ENCODE assay signal across 27 mouse cellular contexts in the genomic region with DNA sequence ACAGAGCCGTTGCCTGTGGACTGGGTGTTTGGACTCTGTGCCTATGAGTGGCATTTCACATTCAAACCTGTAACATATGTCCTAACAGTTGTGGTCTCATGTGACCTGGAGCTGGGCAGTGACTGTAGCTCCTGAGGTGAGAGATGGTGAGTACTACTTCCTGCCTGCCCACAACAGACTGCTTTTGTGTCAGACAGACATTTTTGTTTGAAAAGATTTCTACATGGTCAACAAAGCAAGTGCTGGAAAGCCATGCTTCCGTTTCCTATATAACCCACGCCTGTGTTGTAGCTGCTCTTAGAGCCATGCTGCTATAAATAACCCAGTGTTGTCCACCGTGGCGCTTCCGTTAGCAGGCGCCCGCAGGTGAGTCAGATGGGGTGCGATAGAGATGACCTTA. TPM values are rescaled to one million over a fixed set of nuclear protein-coding genes. Genes with fewer than 3 reads are reported as not detected.
DNase-seq lines count a peak whose midpoint lies in the region; ATAC-seq and TF ChIP-seq lines count a peak whose summit lies in the region.
"Had no signal": no experiment of that assay in that cellular context is flagged by ENCODE, and none has a peak within 500 bp of the region (broad histone marks: within the 10 kb centered on the region; RNA-seq: fewer than 3 reads in every experiment).

No protein-coding gene starts in this region.

- no peak overlapping the region for H3K4me2 ChIP-seq in heart, embryonic 13.5 days
- H3K4me2 ChIP-seq in midbrain, embryonic 11.5 days, result no peak overlapping the region
- H3K4me2 ChIP-seq in midbrain, embryonic 15.5 days, result no peak overlapping the region
- H3K4me2 ChIP-seq in intestine, postnatal 0 days (replicated peaks; ENCODE audit: low read depth), result no peak overlapping the region
- H3K4me2 ChIP-seq in stomach, postnatal 0 days (replicated peaks; ENCODE audit: low read depth), result no peak overlapping the region
- H3K4me2 ChIP-seq: embryonic facial prominence, embryonic 12.5 days; embryonic facial prominence, embryonic 15.5 days; hindbrain, embryonic 13.5 days had no signal

- no peaks in the 10 kb centered on the region for H3K27me3 ChIP-seq in heart, embryonic 13.5 days (replicated peaks)
- no peaks in the 10 kb centered on the region for H3K27me3 ChIP-seq in midbrain, embryonic 11.5 days (ENCODE audit: control insufficient read depth, insufficient read depth, low read length)
- H3K27me3 ChIP-seq in midbrain, embryonic 15.5 days (replicated peaks), result no peaks in the 10 kb centered on the region
- H3K27me3 ChIP-seq in intestine, postnatal 0 days (replicated peaks; ENCODE audit: control insufficient read depth, insufficient read depth, low read length), result no peaks in the 10 kb centered on the region
- H3K27me3 ChIP-seq in stomach, postnatal 0 days (ENCODE audit: control insufficient read depth, insufficient read depth, low read length), result no peaks in the 10 kb centered on the region
- H3K27me3 ChIP-seq: embryonic facial prominence, embryonic 12.5 days; embryonic facial prominence, embryonic 15.5 days; hindbrain, embryonic 13.5 days had no signal

- no peak overlapping the region for H3K4me3 ChIP-seq in heart, embryonic 13.5 days
- no peak overlapping the region for H3K4me3 ChIP-seq in midbrain, embryonic 11.5 days (ENCODE audit: low read depth, low read length)
- no peak overlapping the region for H3K4me3 ChIP-seq in midbrain, embryonic 15.5 days
- no peak overlapping the region for H3K4me3 ChIP-seq in intestine, postnatal 0 days (ENCODE audit: low read depth, low read length)
- H3K4me3 ChIP-seq in stomach, postnatal 0 days (ENCODE audit: low read depth, low read length), result no peak overlapping the region
- H3K4me3 ChIP-seq: embryonic facial prominence, embryonic 12.5 days; embryonic facial prominence, embryonic 15.5 days; gastrocnemius, adult 2 months; heart, adult 2 months; hindbrain, embryonic 10.5 days; hindbrain, embryonic 13.5 days had no signal

- no peak for ATAC-seq in heart, embryonic 13.5 days (ENCODE audit: extremely low read depth, insufficient number of reproducible peaks, low FRiP score, low TSS enrichment)
- no peak for ATAC-seq in midbrain, embryonic 11.5 days (ENCODE audit: low FRiP score)
- ATAC-seq in midbrain, embryonic 15.5 days (replicated peaks), result no peak
- ATAC-seq in intestine, postnatal 0 days, result no peak
- ATAC-seq in stomach, postnatal 0 days (ENCODE audit: low FRiP score, low TSS enrichment), result peak; percentile 28; the same call in 1 of the 2 replicates
- ATAC-seq: activated CD4-positive, CD25-positive, alpha-beta regulatory T cell, adult 4 months; CD4-positive, CD25-positive, alpha-beta regulatory T cell, adult 4 months; forebrain, embryonic 14.5 days; forebrain, postnatal 0 days; hindbrain, embryonic 16.5 days had no signal

- H3K27ac ChIP-seq in heart, embryonic 13.5 days (replicated peaks), result peak overlapping the region; percentile 13
- H3K27ac ChIP-seq in midbrain, embryonic 11.5 days (ENCODE audit: low read depth, low read length), result no peak overlapping the region
- H3K27ac ChIP-seq in midbrain, embryonic 15.5 days, result no peak overlapping the region
- 0 out of 2 replicates have a peak overlapping the region, but pooled peaks have one; percentile 31 for H3K27ac ChIP-seq in intestine, postnatal 0 days (ENCODE audit: low read depth, low read length)
- no peak overlapping the region for H3K27ac ChIP-seq in stomach, postnatal 0 days (replicated peaks)
- H3K27ac ChIP-seq: embryonic facial prominence, embryonic 12.5 days; embryonic facial prominence, embryonic 15.5 days; gastrocnemius, adult 2 months; heart, adult 2 months; hindbrain, embryonic 10.5 days; hindbrain, embryonic 13.5 days had no signal

- TF ChIP-seq CTCF in intestine, postnatal 0 days (IDR thresholded peaks at IDR 0.05; ENCODE audit: low read depth), result no peak
- no peak for TF ChIP-seq CTCF in stomach, postnatal 0 days (IDR thresholded peaks at IDR 0.05; ENCODE audit: low read depth)

- 0 out of 2 replicates have a peak overlapping the region, but pooled peaks have one; percentile 8 for H3K9ac ChIP-seq in heart, embryonic 13.5 days
- H3K9ac ChIP-seq in midbrain, embryonic 11.5 days (ENCODE audit: low read length), result no peak overlapping the region
- H3K9ac ChIP-seq in midbrain, embryonic 15.5 days, result no peak overlapping the region
- H3K9ac ChIP-seq in intestine, postnatal 0 days (ENCODE audit: low read depth, low read length), result no peak overlapping the region
- H3K9ac ChIP-seq in stomach, postnatal 0 days (ENCODE audit: low read length), result no peak overlapping the region
- H3K9ac ChIP-seq: embryonic facial prominence, embryonic 12.5 days; embryonic facial prominence, embryonic 15.5 days; forebrain, postnatal 0 days; hindbrain, embryonic 13.5 days had no signal

- H3K4me1 ChIP-seq in heart, embryonic 13.5 days, result peaks cover 9% of the 10 kb centered on the region
- no peaks in the 10 kb centered on the region for H3K4me1 ChIP-seq in midbrain, embryonic 11.5 days (ENCODE audit: control insufficient read depth, insufficient read depth, low read length)
- H3K4me1 ChIP-seq in midbrain, embryonic 15.5 days, result no peaks in the 10 kb centered on the region
- H3K4me1 ChIP-seq in intestine, postnatal 0 days (replicated peaks; ENCODE audit: control insufficient read depth, insufficient read depth, low read length), result 0 out of 2 replicates have a peak, but pooled peaks cover 3% of the 10 kb centered on the region
- H3K4me1 ChIP-seq in stomach, postnatal 0 days (replicated peaks; ENCODE audit: control insufficient read depth, insufficient read depth), result no peaks in the 10 kb centered on the region
- H3K4me1 ChIP-seq: embryonic facial prominence, embryonic 12.5 days; embryonic facial prominence, embryonic 15.5 days; hindbrain, embryonic 10.5 days; hindbrain, embryonic 13.5 days had no signal

- no peaks in the 10 kb centered on the region for H3K9me3 ChIP-seq in heart, embryonic 13.5 days
- H3K9me3 ChIP-seq in midbrain, embryonic 11.5 days (ENCODE audit: control insufficient read depth, low read length), result 0 out of 2 replicates have a peak, but pooled peaks cover 2% of the 10 kb centered on the region
- H3K9me3 ChIP-seq in midbrain, embryonic 15.5 days, result no peaks in the 10 kb centered on the region
- no peaks in the 10 kb centered on the region for H3K9me3 ChIP-seq in intestine, postnatal 0 days (ENCODE audit: control insufficient read depth)
- H3K9me3 ChIP-seq in stomach, postnatal 0 days (ENCODE audit: control insufficient read depth, low read length), result no peaks in the 10 kb centered on the region
- H3K9me3 ChIP-seq: embryonic facial prominence, embryonic 15.5 days; hindbrain, embryonic 13.5 days had no signal

- DNase-seq in heart, adult 9 months (ENCODE audit: low spot score in 2 of 2), result no peak
- peak; percentile 61 for DNase-seq in midbrain, embryonic 11.5 days (ENCODE audit: low spot score, missing footprints)
- DNase-seq in stomach, postnatal 0 days (ENCODE audit: low spot score), result no peak
- no peak for DNase-seq in retina, postnatal 1 day
- no peak for DNase-seq in adrenal gland, postnatal 36 days
- DNase-seq: adrenal gland, postnatal 10 days; cerebellum, adult 11 months; cerebellum, adult 2 months; cerebellum, adult 9-11 months; cerebellum, postnatal 25 days; forebrain, postnatal 0 days; gastrocnemius, adult 2 months; gastrocnemius, postnatal 14 days; heart, adult 2 months; heart, postnatal 36 days; kidney, adult 11 months had no signal

- no peak for TF ChIP-seq EP300 in stomach, postnatal 0 days (optimal IDR thresholded peaks at IDR 0.05)

- H3K36me3 ChIP-seq in heart, embryonic 13.5 days, result peaks cover 53% of the 10 kb centered on the region
- H3K36me3 ChIP-seq in midbrain, embryonic 11.5 days (ENCODE audit: control insufficient read depth, insufficient read depth, low read length), result 0 out of 2 replicates have a peak, but pooled peaks cover 2% of the 10 kb centered on the region
- H3K36me3 ChIP-seq in midbrain, embryonic 15.5 days (replicated peaks), result peaks cover 4% of the 10 kb centered on the region; the same call in 1 of the 2 replicates
- peaks cover 63% of the 10 kb centered on the region for H3K36me3 ChIP-seq in intestine, postnatal 0 days (ENCODE audit: control insufficient read depth, insufficient read depth)
- peaks cover 9% of the 10 kb centered on the region for H3K36me3 ChIP-seq in stomach, postnatal 0 days (ENCODE audit: control insufficient read depth, insufficient read depth, low read length)

- WGBS in heart, embryonic 13.5 days, result 60% methylated on average over 9 of the region's 9 CpGs
- 93% methylated on average over 9 of the region's 9 CpGs for WGBS in midbrain, embryonic 11.5 days
- 93% methylated on average over 9 of the region's 9 CpGs for WGBS in midbrain, embryonic 15.5 days
- WGBS in intestine, postnatal 0 days, result 67% methylated on average over 9 of the region's 9 CpGs
- 82% methylated on average over 9 of the region's 9 CpGs for WGBS in stomach, postnatal 0 days

RNA-seq across cellular contexts. Expression of a gene that starts 11.5 kb away (rescaled TPM):
- 9.2 and 10.1 TPM in 2 replicates for polyA plus RNA-seq in heart, embryonic 13.5 days (2015; fragmentation: Nextera tagmentation; extraction: Ambion mirVana)
- polyA plus RNA-seq in midbrain, embryonic 11.5 days (2014; fragmentation: Nextera tagmentation; extraction: Ambion mirVana), result 3.1 and 3.8 TPM in 2 replicates
- 10.4 and 11.0 TPM in 2 replicates for polyA plus RNA-seq in midbrain, embryonic 15.5 days (2015; fragmentation: Nextera tagmentation; extraction: Ambion mirVana)
- polyA plus RNA-seq in intestine, postnatal 0 days (2015; fragmentation: Nextera tagmentation; extraction: Ambion mirVana), result 25.7 and 30.0 TPM in 2 replicates
- polyA plus RNA-seq in stomach, postnatal 0 days (2015; fragmentation: Nextera tagmentation; extraction: Ambion mirVana), result 5.7 and 5.8 TPM in 2 replicates
- 1 to 10 TPM; 6.3 to 7.0 TPM for total RNA-seq in adrenal gland, postnatal 36 days (2021)

RNA-seq across cellular contexts. Expression of a gene that starts 11.5 kb away (rescaled TPM):
- 42.9 and 44.7 TPM in 2 replicates for polyA plus RNA-seq in heart, embryonic 13.5 days (2015; fragmentation: Nextera tagmentation; extraction: Ambion mirVana)
- polyA plus RNA-seq in midbrain, embryonic 11.5 days (2014; fragmentation: Nextera tagmentation; extraction: Ambion mirVana), result 20.9 and 25.6 TPM in 2 replicates
- polyA plus RNA-seq in midbrain, embryonic 15.5 days (2015; fragmentation: Nextera tagmentation; extraction: Ambion mirVana), result 26.9 and 27.3 TPM in 2 replicates
- polyA plus RNA-seq in intestine, postnatal 0 days (2015; fragmentation: Nextera tagmentation; extraction: Ambion mirVana), result 491 and 524 TPM in 2 replicates
- 27.1 and 28.2 TPM in 2 replicates for polyA plus RNA-seq in stomach, postnatal 0 days (2015; fragmentation: Nextera tagmentation; extraction: Ambion mirVana)
- total RNA-seq in adrenal gland, postnatal 36 days (2021), result 10 to 100 TPM; 29.1 to 32.1 TPM

RNA-seq across cellular contexts. Expression of a gene that starts 21.9 kb away (rescaled TPM):
- polyA plus RNA-seq in heart, embryonic 13.5 days (2015; fragmentation: Nextera tagmentation; extraction: Ambion mirVana), result 141 and 142 TPM in 2 replicates
- polyA plus RNA-seq in midbrain, embryonic 11.5 days (2014; fragmentation: Nextera tagmentation; extraction: Ambion mirVana), result 37.6 and 38.7 TPM in 2 replicates
- polyA plus RNA-seq in midbrain, embryonic 15.5 days (2015; fragmentation: Nextera tagmentation; extraction: Ambion mirVana), result 22.9 TPM in 2 replicates
- polyA plus RNA-seq in intestine, postnatal 0 days (2015; fragmentation: Nextera tagmentation; extraction: Ambion mirVana), result 57.3 and 58.3 TPM in 2 replicates
- polyA plus RNA-seq in stomach, postnatal 0 days (2015; fragmentation: Nextera tagmentation; extraction: Ambion mirVana), result 76.3 and 85.5 TPM in 2 replicates
- total RNA-seq in adrenal gland, postnatal 36 days (2021), result 100 to 1,000 TPM; 111 to 112 TPM

Comparison
In these comparisons a context has a peak if more than half of its experiments do, and no peak if none do; other contexts are left out.
1. H3K27ac ChIP-seq: peak in heart, embryonic 13.5 days (single experiment) and intestine, postnatal 0 days (single experiment); none in midbrain, embryonic 11.5 days (single experiment), midbrain, embryonic 15.5 days (single experiment) and stomach, postnatal 0 days (single experiment).
2. RNA of a gene that starts 11.5 kb away (polyA plus RNA-seq): 491 to 524 TPM in intestine, postnatal 0 days; 42.9 to 44.7 TPM in heart, embryonic 13.5 days, 27.1 to 28.2 TPM in stomach, postnatal 0 days, 26.9 to 27.3 TPM in midbrain, embryonic 15.5 days and 20.9 to 25.6 TPM in midbrain, embryonic 11.5 days; every median in the first group is over 10 times any median in the second.